Mouse (Mus musculus) kidney, adult 9 months (tissue): ENCODE results near the gene Ccdc86.
A peak's percentile ranks its signal among the peaks of the same experiment; 100 is the strongest.

Source experiments
- DNase-seq: peaks from one replicate; pipeline ENCODE4 v3.0.0; 2022

Gene Ccdc86

DNA sequence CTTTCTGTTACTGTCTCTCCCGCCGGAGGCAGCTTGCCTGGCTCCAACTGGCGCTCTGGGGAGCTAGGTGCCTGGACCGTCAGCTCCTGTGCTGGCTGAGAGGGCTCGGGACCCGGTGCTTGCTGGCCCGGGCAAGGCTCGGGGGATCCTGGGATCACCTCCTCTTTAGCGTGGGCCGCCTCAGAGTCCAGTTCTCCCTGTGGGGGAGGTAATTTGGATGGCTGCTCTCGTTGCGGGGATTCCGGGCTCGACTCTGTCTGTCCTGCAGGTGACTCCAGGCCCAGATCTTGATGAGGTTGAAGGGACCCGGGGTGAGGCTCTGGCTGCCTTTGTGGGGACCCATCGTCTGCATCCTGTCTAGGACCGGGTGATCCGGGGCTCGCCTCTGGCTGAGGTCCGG lies 650 bp downstream of the Ccdc86 start:
- DNase-seq: no peak

DNA sequence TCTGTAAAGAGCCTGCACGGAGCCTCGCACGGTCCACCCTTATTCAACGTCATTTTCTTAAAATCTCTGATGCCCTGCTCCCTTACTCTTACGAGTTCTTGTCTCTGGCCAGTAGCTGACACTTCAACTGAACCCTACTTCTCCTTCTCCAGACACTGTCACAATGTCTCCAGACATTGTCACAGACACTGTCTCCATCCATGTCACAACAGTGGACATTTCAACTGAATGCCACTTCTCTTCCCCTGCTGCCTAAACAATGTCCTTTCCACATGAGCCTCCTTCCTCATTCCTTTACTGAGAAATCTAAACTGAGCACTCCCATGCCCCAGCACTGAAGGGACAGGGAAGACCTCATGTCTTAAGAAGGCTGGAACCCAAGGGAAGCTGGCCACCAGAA lies 1.8 kb downstream of the Ccdc86 start:
- DNase-seq: no peak

DNA sequence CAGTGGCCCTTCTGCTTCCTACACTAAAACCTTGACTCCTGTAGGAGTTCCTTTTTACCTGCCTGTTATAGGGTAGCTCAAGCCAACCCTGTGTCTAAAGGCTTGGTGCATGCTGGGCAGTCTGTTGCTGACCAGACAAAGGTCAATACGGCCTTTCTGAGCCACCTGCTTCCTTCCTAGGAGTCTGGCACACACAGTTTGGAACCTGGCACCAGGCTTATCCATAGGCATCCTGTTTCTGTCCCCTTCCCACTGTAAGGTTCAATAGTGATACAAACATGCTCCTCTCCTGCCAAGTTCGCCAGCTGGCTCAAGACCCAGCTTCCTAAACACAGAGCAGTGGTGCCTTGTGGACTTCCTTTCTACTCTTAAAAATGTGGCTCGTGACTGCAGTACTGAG lies 2.6 kb downstream of the Ccdc86 start:
- no peak for DNase-seq

DNA sequence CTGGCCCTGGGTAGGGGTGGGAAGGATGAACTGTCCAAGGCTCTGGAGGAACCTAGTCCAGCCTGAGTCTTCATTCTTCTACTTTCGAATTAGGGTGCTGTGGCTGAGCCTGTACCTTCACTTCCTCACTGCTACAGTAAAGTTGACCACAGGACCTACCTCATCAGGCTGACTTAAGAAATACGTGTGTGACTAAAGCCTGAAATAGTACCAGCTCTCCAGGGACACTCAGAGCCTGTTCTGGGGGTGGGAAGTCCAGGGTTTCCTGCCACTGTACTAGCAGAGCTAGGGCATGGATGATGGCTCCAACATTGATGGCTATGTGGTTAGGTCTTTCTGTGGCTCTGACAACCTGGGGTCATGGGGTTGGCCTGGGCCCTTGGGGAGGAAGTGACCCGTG lies 5.1 kb downstream of the Ccdc86 start:
- no peak for DNase-seq

DNA sequence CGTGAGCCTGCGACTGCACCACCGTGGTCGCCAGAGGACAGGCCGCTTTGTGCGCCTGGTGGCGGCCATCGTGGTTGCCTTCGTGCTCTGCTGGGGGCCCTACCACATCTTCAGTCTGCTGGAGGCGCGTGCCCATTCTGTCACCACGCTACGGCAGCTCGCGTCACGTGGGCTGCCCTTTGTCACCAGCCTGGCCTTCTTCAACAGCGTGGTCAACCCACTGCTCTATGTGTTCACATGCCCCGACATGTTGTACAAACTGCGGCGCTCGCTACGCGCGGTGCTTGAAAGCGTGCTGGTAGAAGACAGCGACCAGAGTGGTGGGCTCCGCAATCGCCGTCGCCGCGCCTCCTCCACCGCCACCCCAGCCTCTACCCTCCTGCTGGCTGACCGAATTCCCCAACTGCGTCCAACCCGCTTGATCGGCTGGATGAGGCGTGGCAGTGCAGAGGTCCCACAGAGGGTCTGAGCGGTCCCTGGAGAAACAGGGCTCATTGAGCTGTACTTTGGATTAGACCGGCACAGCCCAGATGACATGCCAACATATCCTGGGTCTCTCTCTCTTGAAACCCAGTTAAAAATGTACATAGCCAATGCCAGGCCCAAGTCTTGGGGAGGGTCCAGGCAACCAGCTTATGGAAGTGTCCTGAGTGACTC lies 8.1 kb downstream of the Ccdc86 start:
- DNase-seq: no peak

DNA sequence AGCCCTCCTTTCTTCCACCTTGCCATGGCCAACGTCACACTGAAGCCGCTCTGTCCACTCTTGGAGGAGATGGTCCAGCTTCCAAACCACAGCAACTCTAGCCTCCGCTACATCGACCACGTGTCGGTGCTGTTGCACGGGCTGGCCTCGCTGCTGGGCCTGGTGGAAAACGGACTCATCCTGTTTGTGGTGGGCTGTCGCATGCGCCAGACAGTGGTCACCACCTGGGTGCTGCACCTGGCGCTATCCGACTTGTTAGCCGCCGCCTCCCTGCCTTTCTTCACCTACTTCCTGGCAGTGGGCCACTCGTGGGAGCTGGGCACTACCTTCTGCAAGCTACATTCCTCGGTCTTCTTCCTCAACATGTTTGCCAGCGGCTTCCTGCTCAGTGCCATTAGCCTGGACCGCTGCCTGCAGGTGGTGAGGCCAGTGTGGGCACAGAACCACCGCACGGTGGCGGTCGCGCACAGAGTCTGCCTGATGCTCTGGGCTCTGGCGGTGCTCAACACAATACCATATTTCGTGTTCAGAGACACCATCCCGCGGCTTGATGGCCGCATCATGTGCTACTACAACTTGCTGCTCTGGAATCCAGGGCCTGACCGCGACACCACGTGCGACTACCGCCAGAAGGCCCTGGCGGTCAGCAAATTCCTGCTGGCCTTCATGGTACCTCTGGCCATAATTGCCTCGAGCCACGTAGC lies 8.8 kb downstream of the Ccdc86 start:
- peak; percentile 74 for DNase-seq

DNA sequence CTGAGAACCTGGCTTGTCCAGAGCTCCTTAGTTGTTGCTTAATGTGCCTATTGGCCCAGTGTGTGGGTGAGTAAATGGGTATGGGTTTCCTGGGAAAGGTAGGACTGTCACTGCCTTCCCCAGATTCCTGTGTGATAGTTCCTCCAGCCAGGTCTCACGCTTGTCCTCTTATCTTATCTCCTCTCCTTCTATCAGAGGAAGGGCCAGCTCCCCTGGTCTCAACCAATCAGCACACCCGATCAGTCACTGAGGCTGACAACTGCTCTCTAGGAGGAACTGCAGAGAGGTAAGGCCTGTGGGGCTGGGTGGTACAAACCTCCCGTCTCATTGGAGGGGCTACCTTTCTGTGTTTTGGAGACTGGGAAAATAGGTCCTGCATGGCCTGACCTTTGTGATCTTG lies 10.3 kb downstream of the Ccdc86 start:
- DNase-seq: no peak

DNA sequence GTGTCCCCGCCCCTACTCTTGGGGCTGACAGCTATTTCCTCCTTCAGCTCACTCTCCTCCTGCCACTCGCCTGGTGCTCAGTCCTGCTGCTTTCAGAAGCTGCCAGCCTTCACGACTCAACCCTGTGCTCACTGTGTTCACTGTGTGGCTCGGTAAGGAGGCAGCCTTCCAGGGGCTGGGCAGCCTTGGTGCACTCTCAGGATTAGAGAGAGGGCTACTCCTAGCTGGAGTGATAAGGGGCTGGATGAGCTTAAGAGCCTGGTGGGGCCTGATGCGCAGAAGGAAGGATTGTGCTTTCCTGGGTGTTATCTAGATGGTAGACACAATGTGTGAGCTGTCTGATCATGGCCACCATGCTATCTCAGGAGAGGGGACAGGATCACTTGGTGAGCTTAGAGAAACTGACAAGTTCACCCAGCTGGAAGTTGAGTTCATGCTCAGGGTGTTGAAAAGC lies 11.9 kb downstream of the Ccdc86 start, which contains the start of gene Ptgdr2:
Gene Ptgdr2, plus strand, starts transcription at position 51 of the 454 bp plus-strand sequence.
- no peak for DNase-seq

DNA sequence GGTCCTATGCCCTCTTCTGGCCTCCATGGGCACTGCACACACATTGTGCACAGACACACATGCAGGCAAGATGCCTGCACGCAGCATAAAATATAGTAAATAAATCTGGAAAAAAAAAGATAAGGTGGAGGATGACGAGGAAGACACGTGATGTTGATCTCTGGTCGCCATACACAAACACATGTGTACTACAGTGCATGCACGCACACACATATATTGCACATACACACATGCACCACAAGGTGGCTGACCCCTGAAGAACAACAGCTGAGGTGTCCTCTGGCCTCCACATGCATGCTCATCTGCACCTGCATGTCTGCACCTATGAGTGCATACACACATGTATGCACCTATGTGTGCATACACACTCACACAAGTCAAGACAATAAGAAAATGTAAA lies 13.0 kb downstream of the Ccdc86 start:
- DNase-seq: no peak

DNA sequence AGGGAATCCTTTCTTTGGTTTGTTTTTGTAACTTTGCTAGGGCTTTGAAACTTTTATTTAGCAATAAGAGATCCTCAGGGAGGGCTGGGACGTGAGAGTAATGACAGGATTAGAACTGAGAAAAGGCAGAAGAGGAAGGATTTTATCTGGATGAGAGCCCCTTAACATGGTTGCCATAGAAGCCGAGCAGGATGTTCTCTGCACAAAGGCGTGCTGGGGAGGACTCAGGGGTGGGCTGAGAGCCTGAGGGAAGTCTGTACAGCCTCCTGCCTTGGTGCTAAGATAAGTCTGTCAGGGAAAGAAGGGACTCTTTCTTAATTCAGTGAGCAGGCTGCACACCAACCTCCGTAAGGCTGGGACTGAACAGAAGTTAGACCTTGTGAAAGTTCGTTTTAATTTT lies 14.0 kb downstream of the Ccdc86 start:
- no peak for DNase-seq

DNA sequence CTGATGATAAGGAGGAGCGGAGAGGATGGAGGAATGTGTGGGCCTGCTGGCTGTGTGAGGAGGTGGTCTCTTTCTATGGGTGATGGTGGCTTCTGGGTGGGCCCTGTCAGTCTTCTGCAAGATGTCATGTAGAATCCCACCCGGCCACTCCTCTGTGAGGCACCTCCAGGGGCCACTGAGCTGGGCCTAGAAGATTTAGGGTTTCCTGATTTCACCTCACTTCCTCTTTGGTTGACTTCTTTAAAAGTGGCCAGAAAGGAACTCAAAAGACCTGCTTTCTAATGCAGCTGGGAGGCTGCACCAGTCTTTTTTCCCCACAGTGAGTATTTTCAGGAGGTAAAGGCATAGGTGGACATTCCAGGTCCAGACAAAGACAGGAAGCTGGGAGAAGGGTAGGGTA lies 18.4 kb downstream of the Ccdc86 start:
- no peak for DNase-seq

DNA sequence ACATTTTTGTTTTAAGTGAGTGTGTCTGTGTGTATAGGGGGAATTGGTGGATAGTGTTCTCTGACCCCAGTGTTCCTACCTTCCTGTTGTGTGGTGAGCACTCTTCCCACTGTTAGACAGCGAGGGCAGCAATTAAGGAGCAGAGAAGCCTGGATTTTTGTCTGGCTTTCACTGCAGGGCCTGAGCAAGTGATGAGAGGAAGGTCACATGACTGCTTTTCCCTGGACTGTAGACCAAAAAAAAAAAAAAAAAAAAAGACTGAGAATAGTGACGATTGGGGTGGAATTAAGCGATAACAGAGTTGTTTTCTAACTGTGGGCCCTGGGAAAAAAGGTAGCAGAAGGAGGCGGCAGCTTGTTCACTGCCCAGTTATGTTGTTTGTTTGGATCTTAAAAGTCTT lies 22.4 kb downstream of the Ccdc86 start:
- DNase-seq: no peak

DNA sequence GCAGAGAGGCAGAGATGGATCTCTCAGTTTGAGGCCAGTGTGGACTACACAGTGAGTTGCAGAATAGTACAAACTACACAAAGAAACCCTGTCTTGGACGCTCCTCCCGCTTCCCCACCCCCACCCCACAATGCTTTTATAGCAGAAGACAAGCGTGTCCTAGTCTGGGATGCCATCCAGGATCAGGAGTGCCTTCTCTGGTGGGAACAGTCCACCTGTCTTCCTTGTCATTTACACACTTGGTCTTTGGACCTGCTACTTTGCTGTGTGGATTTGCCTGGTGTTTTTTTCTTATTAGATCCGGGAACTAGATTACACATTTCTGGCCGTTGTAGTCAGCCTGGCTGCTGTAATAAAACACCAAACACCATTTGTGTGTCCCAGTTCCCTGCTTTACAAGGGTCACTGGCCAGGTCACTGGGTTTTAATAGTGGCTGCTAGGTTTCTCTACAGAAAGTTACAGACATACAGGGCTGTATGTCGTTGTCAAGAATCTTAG lies 22.9 kb downstream of the Ccdc86 start:
- DNase-seq: peak; percentile 68

DNA sequence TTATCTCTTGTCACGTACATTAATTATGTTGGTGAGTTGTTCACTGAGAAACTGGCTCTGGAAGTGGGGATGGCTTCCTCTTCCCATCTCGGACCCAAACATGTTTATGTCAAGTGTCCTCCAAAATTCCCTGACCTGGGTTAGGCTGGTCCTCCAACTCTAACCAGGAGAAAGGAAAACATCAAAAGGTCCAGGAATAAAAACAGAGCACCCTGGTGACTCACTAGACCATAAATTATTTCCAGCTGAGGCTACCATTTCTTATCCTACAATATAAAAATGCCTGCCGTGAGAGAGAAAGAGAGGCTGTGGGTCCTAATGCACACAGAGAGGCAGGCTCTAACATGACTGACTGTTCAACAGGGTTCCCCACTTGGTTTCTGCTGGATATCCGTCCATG lies 24.8 kb downstream of the Ccdc86 start:
- DNase-seq: no peak

DNA sequence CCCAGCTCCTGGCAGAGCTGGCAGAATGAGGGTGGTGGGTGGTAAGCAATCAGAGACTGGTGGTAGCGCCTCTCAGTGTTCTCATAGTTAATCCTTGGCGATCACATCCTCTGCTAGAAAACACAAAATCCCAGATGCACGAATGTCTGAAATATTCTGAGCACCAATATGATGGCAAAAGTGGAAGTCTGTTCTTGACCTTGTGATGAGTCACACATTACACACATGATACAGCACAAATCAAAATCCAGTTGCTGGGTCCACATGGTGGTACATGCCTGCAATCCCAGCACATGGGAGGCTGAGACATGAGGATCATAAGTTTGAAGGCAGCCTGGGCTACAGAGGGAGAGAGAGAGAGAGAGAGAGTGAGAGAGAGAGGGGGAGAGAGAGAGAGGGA lies 28.0 kb downstream of the Ccdc86 start:
- DNase-seq: no peak

DNA sequence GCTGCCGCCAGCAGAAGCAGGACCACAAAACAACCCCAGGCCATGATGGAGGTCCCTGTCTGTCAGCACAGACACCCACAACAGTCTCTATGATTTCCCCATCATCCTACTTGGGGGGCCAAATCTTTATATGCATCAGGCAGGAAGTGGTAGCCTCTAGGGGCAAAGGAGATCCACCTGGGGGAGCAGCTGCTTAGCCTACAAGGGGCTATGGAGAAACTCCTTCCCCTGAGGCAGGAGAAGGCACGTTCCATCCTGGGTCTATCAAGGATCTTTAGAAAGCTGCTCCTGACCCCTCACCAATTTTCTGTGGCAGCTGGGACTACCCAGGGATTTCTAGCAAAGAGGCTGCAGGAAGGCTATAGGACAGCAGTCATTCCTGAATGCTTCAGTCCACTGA lies 28.5 kb downstream of the Ccdc86 start, which contains the start of gene Zp1:
Gene Zp1, minus strand, starts transcription at position 101 of the 400 bp plus-strand sequence.
- DNase-seq: no peak

DNA sequence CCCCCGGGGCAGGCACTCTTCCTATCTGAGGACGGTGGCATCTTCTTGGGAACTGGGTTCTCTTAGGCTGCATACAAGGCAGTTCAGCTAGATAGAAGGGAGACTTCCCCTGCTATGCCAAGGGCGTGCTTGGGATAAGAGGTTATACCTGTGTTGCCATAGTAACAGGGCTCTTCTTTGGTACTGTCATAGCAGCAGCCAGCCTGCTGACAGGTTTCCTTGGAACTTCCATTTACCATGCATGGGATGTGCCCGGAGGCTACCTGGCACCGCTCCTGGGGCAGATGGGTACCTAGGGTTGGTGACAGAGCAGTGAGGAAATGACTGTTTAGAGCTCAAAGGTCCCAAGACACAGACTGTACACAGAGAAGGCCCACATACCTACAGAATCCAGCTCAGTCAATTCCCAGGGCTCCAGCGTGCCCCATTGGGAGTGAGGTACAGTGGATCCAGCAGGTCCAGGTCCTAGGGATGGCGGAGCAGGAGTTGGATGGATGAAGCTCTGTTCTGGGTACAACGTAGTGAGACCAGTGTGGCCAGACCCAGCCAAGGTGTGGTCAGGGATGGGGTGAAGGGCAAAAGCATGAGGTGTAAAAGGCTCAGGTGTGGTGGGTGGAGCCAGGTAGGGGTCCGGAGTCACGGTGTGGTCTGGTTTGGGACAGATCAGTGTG lies 30.6 kb downstream of the Ccdc86 start:
- no peak for DNase-seq

DNA sequence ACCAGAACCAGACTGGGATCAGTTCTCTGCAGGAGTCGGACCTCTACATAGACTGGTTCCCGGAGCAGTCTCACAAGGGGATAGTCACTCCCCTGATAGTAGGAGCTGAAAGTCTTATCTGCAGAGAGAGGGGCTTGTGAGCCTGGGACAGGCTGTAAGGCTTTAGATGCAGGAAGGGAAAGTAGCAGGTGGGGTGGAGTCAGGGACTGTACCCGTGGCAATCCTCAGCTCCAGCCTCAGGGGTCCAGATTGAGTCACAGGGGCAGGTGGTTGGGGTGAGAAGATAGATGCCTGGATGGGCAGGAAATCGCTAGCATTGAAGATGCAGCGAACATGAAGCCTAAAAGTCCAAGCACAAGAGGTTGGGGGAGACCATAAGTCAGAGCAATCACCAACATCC lies 32.6 kb downstream of the Ccdc86 start:
- no peak for DNase-seq

DNA sequence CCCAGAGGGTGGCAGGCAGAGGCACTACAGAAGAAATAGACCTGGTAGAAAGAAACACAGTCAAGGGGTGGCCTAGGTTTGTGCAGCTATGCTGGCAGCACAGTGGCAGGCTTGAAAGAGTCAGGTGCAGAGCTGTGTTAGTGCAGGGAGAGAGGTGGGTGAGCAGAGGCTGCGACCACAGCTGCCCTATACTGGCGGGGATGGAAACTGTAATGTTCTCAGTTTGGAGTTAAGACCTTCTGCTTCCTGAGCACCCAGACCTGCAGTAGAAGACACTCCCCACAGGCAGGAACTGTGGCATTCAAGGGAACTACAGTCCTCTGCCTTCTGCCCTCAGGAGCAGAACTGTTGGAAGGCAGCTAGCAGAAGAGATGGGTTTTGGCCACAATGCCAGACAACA lies 34.2 kb downstream of the Ccdc86 start:
- no peak for DNase-seq

DNA sequence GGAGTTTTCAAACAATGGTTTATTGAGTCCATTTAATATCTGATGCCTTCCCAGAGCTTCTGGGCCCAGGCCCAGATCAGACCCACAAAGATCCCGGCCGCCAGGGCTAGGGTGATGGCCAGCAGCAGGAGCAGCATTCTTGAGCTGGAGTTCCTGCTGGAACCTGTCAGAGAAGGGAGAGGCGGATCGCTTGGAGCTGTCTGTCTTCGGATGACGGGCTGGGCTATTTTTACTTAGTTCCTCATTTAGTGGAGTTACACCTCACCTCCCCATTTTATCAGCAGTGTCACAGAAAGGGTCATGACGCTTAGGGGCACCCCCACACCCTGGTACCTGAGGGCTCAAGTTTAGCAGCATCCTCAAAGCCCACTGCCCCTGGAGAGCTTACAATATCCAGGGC lies 34.8 kb downstream of the Ccdc86 start:
- DNase-seq: no peak

DNA sequence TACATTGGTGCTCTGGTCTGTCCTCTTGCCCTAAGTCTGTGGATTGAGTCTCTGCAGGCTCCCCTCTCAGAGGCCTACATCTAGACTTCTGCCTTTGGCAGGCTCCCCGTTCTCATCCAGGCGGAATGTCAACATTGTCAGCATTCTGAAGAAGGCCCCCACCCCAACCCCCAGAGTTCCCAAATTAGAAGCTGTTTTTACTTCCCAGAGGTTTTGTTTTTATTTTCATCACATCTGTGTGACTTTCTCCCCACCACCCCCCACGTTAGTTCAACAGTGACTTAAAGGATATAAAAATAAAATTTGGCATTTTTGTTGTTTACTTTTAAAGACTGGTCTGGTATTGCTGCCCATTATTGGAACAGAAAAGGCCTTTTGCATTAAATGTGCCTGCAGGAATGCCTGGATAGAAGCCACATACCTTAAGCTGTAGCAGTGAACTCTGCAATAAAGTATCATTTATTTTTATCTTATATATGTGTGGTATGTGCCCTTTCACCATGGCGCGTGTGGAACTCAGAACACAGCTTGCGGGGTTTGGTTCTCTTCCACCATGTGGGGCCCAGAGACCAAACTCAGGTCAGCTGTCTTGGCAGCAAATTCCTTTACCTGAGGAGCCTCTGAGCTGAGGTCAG lies 39.9 kb downstream of the Ccdc86 start:
- DNase-seq: no peak

DNA sequence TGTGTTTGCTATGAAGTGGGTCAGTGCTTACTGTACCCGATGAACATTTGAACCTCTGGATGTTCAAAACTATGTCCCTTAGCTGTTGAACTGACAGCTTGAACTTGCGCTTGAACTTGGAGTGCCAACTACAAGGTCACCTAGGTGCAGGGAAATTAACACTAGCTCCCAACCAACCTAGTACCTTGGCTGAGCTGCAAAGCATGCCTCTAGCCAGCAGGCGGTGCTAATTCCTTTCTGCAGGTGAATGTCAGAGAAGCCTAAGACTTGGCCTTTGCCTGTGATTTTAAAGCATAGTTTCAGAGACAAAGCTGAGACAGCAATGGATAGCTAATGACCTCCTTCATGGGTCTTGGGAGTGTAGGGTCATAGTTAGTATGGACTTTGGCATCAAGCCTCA lies 41.2 kb downstream of the Ccdc86 start:
- DNase-seq: peak; percentile 75

DNA sequence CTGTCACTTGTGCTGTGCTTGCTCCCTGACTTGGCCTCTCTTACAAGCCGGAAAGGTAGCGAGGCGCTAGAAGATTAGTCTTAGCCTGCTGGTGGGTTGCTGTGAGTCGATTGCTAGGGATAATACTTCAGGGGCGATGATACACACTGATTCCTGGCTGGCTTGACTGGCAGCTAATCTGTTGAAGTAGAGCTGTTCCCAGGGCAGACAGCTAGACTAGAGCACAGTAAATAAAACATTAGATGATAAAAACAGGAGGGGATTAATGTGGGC lies 43.4 kb downstream of the Ccdc86 start:
- no peak for DNase-seq
